Mouse (Mus musculus): ENCODE measurements at regions not wholly inside any gene's neighbourhood (a gene's known extent, or its start where the extent isn't known, plus 50 kb on each side); places are given as distances from the start of the nearest gene placed in this dataset.

DNA sequence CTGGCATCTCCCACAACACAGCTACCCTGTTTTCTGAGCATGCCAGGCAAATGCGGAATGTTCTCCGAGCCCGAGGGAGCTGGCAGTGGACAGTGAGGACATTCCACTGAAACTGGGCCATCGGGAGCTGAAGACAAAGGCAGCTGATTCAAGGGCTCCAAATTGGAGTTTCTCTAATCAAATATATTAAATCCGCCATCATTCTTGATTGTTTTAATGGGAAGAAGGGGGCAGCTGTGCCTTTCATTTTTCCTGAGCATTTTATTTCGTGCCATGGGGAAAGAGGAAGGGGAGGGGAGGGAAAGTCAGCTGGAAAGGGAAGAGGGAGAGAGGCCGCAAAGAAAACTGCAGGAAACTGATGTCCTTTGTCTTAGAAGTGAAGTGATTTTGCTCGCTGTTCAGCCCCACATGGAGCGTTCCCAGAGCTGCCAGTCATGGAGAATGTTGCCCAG, 373.9 kb downstream of the Cog6 start:
- DNase-seq (ENCODE audit: low spot score), result no peak

DNA sequence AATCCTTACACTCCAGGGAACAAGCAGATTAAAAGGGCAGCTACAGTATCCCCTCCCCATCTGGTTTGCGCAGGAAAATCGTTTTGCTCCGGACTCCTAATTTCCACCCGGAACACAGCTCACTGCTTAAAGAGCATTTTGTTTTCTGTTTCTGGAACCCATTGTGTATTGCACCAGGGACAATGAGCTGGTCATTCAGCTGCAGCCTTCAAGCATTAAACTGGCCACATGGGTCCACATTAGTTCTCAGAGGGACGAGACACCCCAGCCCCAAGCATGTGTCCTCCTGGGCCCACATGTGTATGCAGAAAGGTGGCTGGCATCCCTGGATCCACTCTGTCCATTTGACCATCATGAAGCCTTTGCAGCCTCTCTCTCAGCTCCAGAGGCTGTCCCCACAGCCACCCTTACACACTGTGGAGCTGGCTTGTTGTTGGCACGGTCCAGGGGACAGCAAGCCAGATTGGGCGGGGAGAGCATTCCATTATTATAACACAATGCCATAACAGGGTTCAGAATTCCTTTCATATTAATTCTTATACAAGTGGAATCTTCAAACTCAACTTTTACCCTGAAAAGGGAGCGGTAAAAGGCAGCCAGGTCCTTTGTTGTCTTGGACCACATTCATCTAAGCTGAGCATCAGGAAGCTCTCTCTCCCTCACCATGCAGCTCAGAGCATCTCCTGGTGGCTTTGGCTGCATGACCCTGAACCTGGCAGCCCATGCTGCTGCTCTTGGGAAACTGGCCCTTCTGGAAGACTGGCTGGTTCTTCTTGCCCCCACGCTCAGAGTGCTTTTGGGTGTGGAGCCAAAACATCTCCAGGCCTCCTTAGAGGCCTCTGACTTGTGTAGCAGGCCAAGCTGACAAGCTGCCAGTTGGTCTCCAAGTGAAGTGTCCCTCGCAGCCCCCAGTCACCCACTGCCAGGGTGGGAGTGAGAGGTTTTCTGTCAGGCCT, 373.4 kb downstream of the Foxo1 start:
- DNase-seq (ENCODE audit: low spot score), result no peak

- DNase-seq (ENCODE audit: low spot score), result no peak
Measured at GRCm38 (mm10) chr3:52640250-52641147, 372.4 kb downstream of the Foxo1 start.

- no peak for DNase-seq (ENCODE audit: low spot score)
Measured at GRCm38 (mm10) chr3:52638816-52639215, 370.7 kb downstream of the Foxo1 start.

DNA sequence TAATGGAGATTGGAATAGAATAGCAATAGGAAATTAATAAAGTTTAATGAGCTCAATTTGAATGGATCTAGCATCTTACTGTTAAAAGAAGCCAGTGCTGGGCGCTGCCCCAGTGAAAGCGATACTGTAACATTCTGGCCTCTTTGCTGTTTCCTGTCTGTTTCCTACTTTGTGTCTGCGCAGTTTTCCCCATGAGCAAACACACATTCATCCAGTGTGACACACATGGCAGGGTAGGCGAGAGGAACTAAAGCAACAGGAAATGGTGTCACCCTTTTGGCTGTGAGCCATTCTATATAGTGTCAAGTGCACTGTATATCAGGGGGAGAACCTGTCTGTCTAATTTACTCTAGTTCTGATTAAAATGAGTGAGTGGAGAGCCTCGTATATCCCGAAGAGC, 366.2 kb downstream of the Foxo1 start:
- no peak for DNase-seq (ENCODE audit: low spot score)

DNA sequence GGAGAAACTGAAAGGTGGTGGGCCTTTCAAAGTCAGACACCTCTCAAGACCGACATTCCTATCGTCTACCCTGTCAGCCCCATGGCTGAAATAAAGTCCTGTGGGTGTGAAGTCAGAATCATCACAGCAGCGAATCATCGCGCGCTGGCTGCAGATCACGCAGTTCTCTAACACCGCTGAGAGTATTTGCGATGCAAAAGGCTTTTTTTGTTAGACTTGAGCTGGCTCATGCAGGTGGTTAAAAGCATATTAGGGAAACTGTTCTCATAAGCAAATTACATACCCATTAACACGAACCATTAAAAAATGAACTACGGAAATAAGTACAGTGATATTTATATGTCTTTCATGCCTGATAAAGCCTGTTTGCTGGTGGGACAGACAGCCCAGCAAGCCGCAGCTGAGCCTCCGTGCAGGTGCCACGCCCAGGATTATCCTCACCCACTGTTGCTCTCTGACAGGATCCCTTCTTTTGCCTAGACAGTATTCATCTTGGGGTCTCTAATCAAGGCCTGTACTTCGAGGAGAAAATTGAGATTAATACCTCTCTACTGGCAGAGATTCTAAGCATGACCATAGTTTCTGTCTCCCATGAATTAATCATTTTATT, 365.5 kb downstream of the Foxo1 start:
- no peak for DNase-seq (ENCODE audit: low spot score)

- DNase-seq (ENCODE audit: low spot score), result no peak
Measured at GRCm38 (mm10) chr3:52632635-52633034, 364.5 kb downstream of the Foxo1 start.

- no peak for DNase-seq (ENCODE audit: low spot score)
Measured at GRCm38 (mm10) chr3:52630209-52630608, 362.1 kb downstream of the Foxo1 start.

- no peak for DNase-seq (ENCODE audit: low spot score)
Measured at GRCm38 (mm10) chr3:52625125-52625524, 357.0 kb downstream of the Foxo1 start.

GRCm38 (mm10) chr3:52622530-52622929, 354.4 kb downstream of the Foxo1 start:
- no peak for DNase-seq (ENCODE audit: low spot score)

DNA sequence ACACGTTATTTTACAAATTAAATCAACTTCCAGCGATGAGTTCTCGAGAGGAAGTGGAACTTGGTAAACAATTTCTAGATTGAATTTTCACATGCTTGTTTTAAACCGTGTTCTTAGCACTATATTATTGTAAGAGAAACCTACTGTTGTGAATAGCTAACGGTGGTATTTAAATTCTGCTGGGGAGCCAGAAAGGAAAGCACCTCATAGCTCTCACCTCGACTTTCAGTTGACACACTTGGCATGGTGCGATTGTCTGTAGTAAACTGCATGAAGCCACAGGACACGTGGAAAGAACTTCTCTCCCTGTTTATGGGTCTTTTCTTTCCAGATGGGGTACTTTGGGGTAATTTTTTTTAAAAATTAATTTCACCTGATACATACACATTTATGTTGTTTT, 353.8 kb downstream of the Foxo1 start:
- DNase-seq (ENCODE audit: low spot score), result no peak

DNA sequence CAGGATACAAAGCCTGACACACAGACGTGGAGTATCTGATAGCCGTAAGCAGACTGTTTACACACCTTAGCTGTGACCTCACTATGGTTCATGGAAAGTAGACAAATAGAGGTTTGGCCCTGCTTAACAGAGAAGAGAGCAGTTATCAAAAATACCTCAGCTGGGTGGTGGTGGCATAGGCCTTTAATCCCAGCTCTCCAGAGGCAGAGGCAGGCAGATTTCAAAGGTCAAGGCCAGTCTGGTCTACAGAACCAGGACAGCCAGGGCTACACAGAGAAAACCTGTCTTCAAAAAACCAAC, 350.7 kb downstream of the Foxo1 start:
- no peak for DNase-seq (ENCODE audit: low spot score)

- no peak for DNase-seq (ENCODE audit: low spot score)
Measured at GRCm38 (mm10) chr3:52618212-52618924, 350.2 kb downstream of the Foxo1 start.

DNA sequence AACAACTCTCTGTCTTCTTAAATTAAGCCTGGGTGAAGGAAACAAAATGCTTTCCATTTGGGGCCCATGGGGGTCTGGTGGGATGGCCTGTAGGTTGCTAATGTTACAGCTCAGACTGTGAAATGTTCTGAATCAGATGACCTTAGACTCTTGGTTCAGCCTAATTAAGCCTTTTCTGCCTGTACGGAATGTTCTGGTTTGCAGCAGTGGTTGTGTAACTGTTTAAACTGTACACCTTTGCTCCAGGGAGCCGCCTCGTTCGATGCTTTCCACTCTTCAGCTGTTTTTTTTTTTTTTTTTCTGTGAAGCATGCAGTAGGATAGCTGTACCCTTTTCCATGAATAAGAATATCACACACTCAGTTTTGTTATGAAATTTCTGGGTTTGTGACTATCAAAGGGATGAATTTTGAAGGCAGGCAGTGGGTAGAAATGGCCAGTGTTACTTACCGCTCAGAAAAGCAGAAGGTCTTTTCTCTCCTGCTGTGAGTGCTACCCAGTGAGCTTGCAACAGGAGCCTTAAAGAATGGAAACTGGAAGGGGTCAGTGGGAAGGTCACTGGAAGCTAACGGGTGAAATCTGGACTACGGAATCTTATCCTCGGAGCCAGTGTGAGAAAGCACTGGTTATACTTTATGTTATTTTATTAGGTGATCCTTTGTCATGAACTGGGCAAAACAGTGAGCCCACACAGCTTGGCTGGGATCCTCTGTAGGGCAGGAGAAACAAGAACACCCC, 349.4 kb downstream of the Foxo1 start:
- no peak for DNase-seq (ENCODE audit: low spot score)

DNA sequence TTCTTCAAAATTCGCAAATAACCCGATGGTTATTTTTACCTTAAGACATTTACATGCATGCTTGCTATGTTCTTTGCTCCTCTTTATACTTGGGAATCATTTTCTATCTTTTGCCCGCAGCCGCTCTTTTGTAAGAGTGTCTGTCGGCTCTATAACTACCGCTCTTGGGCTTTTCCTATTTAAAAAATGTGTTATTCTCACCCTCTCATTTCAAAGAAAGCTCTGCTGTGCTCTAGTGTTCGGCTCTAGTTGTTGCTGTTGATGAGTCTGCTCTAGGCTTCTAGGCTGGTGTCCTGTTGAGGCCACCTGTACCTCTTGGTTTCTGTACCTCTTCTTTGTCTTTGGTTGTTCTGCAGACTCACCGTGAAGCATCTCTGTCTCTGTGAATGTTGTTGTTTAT, 343.7 kb downstream of the Foxo1 start:
- DNase-seq (ENCODE audit: low spot score), result no peak

- DNase-seq (ENCODE audit: low spot score), result no peak
Measured at GRCm38 (mm10) chr3:52610466-52610865, 342.3 kb downstream of the Foxo1 start.

GRCm38 (mm10) chr3:52608086-52608426, 339.9 kb downstream of the Foxo1 start:
- no peak for DNase-seq (ENCODE audit: low spot score)

DNA sequence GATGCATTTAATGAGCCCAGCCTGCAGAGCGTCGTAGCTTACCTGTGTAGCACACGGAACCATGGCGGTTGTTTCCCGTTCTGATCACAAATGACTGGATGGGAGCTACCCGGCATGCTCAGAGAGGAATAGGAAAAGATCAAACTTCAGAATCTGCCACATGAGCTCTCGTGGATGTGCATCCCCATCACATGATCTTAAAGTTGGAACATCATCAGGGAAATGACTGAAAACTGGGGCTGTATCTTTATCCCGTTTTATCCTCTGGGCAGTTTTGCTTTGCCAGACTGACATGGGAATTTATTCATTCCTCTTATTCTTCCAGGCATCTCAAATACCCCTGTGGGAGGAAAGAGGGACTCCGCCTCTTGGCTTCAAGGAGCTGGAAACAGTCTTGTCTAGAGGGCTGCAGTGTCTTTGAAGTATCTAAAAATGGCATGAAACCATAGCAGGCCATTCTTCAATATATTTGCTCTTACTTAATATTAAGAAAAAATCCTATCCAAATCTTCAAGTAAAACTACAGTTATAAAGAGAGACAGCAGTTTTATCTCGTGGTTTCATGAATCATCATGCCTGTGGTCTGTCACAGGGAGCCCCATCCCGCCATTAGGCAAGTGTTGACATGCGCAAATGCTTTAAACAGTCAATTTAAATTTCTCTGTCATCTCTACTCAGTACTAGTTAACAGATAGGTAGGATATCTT, 339.4 kb downstream of the Foxo1 start:
- DNase-seq (ENCODE audit: low spot score), result no peak

DNA sequence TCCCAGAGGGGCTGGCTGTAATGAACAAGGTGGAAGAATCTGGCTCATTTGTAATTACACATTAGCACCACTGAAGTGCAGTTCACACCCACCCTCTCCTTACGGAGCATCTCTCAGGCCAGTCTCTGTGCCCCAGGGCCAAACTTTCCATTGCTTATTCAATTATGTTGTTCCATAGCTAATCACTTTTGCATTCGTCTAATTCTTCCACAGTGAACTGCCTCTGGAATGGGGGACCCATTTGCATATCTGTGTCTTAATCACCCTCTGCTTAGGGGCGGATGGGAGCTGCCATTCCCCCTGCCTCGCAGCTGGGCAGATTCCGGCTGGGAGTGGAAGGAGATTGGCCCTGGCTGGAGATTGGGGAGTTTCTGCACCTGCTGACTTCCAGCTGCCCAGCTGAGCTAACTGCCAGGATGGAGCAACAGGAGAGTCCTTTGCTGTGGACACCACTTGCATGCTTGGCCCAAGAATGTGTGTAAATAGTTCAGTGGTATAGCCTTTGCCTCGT, 337.2 kb downstream of the Foxo1 start:
- DNase-seq (ENCODE audit: low spot score), result no peak

DNA sequence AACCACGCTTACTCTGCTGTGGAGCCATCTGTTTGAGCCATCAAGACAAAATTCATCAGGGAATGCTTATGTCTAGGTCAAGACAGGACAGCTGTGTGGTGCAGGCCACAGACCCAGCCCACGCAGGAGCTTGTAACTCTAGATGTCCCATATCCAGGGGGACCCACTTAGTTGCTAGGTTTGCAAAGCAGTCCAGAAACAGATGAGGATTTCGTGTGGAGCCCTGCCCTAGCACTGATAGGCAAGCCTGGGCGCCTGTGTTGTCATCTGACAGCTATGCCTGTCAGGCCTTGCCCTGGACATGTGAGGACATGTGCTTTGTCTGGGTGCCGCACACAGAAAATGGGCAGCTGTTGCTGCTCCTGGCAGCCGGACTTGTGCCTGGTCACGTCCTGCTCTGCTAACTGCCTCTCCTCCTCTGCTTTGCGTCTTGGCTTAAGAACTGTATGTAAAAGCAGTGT, 335.1 kb downstream of the Foxo1 start:
- DNase-seq (ENCODE audit: low spot score), result no peak
